Mouse (Mus musculus) small intestine, adult 2 months (tissue): Measurements from ENCODE around the gene Gm21958.

Experiments used
- CTCF ChIP-seq: fragments of 200-500 bp; IDR thresholded peaks from 2 replicates; pipeline ENCODE4 v1.5.1; 2012; ENCODE audit warnings: low read depth, mild to moderate bottlenecking, control low read depth, inconsistent platforms, low read length, moderate library complexity, mixed read lengths; ENCODE audit not compliant: insufficient replicate concordance, insufficient read length; ENCODE audit errors: extremely low read depth
- POLR2A ChIP-seq: fragments of 200-500 bp; IDR thresholded peaks from 2 replicates; pipeline ENCODE4 v1.6.1; 2012; ENCODE audit warnings: low read depth, mild to moderate bottlenecking, control low read depth, inconsistent platforms, low read length, moderate library complexity

DNA sequence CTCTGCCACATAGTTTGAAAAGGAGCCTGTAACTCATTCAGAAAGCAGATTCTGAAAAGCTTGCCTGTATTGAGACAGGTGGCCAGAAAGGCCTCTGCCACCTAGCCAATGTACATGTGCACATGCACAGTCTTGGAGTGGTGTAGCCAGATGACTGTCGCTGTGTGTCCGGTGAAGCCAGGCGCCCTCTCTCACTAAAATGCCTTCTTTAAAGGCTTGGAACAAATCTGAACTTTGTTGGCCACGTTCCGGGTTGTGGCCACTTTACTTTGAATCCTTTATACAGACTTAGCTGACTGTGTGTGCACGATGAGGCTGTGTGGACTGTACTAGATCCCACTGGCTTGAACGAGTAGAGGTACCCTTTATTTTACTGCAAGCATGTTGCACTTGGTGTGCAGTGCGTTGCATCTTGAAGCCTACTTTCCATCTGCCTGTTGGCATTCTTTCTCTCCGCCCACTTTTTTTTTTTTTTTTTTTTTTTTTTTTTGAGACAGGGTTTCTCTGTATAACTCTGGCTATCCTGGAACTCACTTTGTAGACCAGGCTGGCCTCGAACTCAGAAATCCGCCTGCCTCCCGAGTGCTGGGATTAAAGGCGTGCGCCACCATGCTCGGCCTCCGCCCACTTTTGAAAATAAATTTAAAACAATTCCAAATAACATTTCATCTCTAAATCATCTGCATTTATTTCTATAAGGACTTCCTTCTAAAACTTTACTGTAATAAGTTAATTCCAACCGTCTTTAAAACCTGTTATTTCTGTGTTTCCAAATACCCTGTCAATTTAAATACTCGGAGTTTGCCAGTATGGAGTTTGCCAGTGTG lies 22.2 kb upstream of the Gm21958 start:
- TF ChIP-seq CTCF (no peak), POLR2A (no peak)
